Comparison of ENCODE assay signal across 24 mouse cellular contexts in the genomic region with DNA sequence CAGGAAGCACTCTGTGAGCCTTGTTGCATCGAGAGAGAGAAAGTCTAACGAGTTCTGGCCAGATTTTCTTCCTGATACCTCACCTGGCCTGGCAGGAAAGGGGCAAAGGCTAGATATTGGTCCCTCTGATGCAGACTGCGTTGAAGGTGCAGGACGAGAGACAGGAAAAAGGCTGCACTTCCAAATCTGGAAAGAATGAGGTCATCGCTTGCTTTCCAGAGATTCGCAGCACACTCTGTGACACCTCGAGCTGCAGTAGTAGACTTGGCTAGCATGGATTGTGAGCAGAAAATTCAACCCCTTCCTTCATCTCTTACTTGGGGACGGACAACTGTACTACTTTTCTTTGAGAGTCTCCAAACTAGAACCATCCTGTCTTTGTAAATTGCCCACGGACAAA. TPM values are rescaled to one million over a fixed set of nuclear protein-coding genes. Genes with fewer than 3 reads are reported as not detected.
DNase-seq lines count a peak whose midpoint lies in the region; ATAC-seq and TF ChIP-seq lines count a peak whose summit lies in the region.
"Had no signal": no experiment of that assay in that cellular context is flagged by ENCODE, and none has a peak within 500 bp of the region (broad histone marks: within the 10 kb centered on the region; RNA-seq: fewer than 3 reads in every experiment).

No protein-coding gene starts in this region.

- in situ Hi-C loops in CH12.LX (cut with MboI; ENCODE audit: low pct_ligation_motif_present, low pct_unique_long_range_greater_than_20kb, low sequenced_read_pairs), result no loop called here

- TF ChIP-seq POLR2A in CH12.LX (IDR thresholded peaks at IDR 0.05; ENCODE audit: low read depth, low read length), result no peak

- H3K79me2 ChIP-seq in CH12.LX (replicated peaks; ENCODE audit: control insufficient read depth, extremely low read depth, insufficient read depth, poor library complexity, severe bottlenecking), result no peaks in the 10 kb centered on the region

- no peak overlapping the region for H3K27ac ChIP-seq in heart, embryonic 15.5 days
- H3K27ac ChIP-seq in CH12.LX (ENCODE audit: insufficient read depth, low read depth), result no peak overlapping the region
- 0 out of 2 replicates have a peak overlapping the region, but pooled peaks have one; percentile 7 for H3K27ac ChIP-seq in intestine, postnatal 0 days (ENCODE audit: low read depth, low read length)
- H3K27ac ChIP-seq: hindbrain, embryonic 12.5 days; limb, embryonic 13.5 days; liver, embryonic 15.5 days; midbrain, embryonic 10.5 days; neural tube, embryonic 15.5 days had no signal

- TF ChIP-seq EP300 in CH12.LX (IDR thresholded peaks at IDR 0.05; ENCODE audit: low read length), result no peak

- WGBS in heart, embryonic 15.5 days, result 6% methylated on average over 9 of the region's 9 CpGs
- 12% methylated on average over 9 of the region's 9 CpGs for WGBS in intestine, postnatal 0 days

- no peak for ATAC-seq in heart, embryonic 15.5 days (replicated peaks; ENCODE audit: insufficient number of reproducible peaks, insufficient read depth, low FRiP score, low read depth)
- peak; percentile 46 for ATAC-seq in intestine, postnatal 0 days
- ATAC-seq: forebrain, embryonic 14.5 days; lung, postnatal 0 days had no signal

- TF ChIP-seq RAD21 in CH12.LX (IDR thresholded peaks at IDR 0.05; ENCODE audit: low read depth, low read length), result no peak

- H3K4me3 ChIP-seq in heart, embryonic 15.5 days, result 0 out of 2 replicates have a peak overlapping the region, but pooled peaks have one; percentile 9
- no peak overlapping the region for H3K4me3 ChIP-seq in CH12.LX (replicated peaks in 1 of 3; ENCODE audit: low read depth in 2 of 3, low read length in 2 of 3, poor library complexity in 1 of 3)
- H3K4me3 ChIP-seq in intestine, postnatal 0 days (ENCODE audit: low read depth, low read length), result no peak overlapping the region
- H3K4me3 ChIP-seq: hindbrain, embryonic 12.5 days; limb, embryonic 13.5 days; liver, embryonic 15.5 days; midbrain, embryonic 10.5 days; neural tube, embryonic 15.5 days had no signal

- H3K4me2 ChIP-seq in heart, embryonic 15.5 days, result peak overlapping the region; percentile 40
- peak overlapping the region; percentile 10; the same call in 1 of the 2 replicates for H3K4me2 ChIP-seq in CH12.LX (ENCODE audit: insufficient read depth, low read depth, poor library complexity, severe bottlenecking)
- peak overlapping the region; percentile 49 for H3K4me2 ChIP-seq in intestine, postnatal 0 days (replicated peaks; ENCODE audit: low read depth)
- H3K4me2 ChIP-seq: hindbrain, embryonic 12.5 days; limb, embryonic 13.5 days; liver, embryonic 15.5 days; neural tube, embryonic 15.5 days had no signal

- dilution Hi-C loops in CH12.LX (cut with MboI; ENCODE audit: extremely low pct_ligation_motif_present, extremely low pct_unique_long_range_greater_than_20kb, low sequenced_read_pairs), result no loop called here

- H3K27me3 ChIP-seq in heart, embryonic 15.5 days, result peaks cover 42% of the 10 kb centered on the region
- no peaks in the 10 kb centered on the region for H3K27me3 ChIP-seq in CH12.LX (replicated peaks)
- H3K27me3 ChIP-seq in intestine, postnatal 0 days (replicated peaks; ENCODE audit: control insufficient read depth, insufficient read depth, low read length), result peaks cover 19% of the 10 kb centered on the region; the same call in 1 of the 2 replicates

- no peak overlapping the region for H3K9ac ChIP-seq in heart, embryonic 15.5 days
- H3K9ac ChIP-seq in CH12.LX (ENCODE audit: insufficient read depth, low read depth), result no peak overlapping the region
- H3K9ac ChIP-seq in intestine, postnatal 0 days (ENCODE audit: low read depth, low read length), result no peak overlapping the region
- H3K9ac ChIP-seq: hindbrain, embryonic 12.5 days; limb, embryonic 13.5 days; liver, embryonic 15.5 days; neural tube, embryonic 15.5 days had no signal

- no peak for TF ChIP-seq CTCF in CH12.LX (conservative IDR thresholded peaks at IDR 0.05 in 1 of 2, IDR thresholded peaks at IDR 0.05 in 1 of 2; ENCODE audit: low read depth in 2 of 2, low read length in 2 of 2)
- TF ChIP-seq CTCF in intestine, postnatal 0 days (IDR thresholded peaks at IDR 0.05; ENCODE audit: low read depth), result no peak

- peaks cover 6% of the 10 kb centered on the region for H3K4me1 ChIP-seq in heart, embryonic 15.5 days (replicated peaks)
- H3K4me1 ChIP-seq in CH12.LX (ENCODE audit: control insufficient read depth in 1 of 2, insufficient read depth in 2 of 2), result peaks cover 0 to 10% of the 10 kb centered on the region in 2 experiments; a peak in 2 of 4 replicates
- no peaks in the 10 kb centered on the region for H3K4me1 ChIP-seq in intestine, postnatal 0 days (replicated peaks; ENCODE audit: control insufficient read depth, insufficient read depth, low read length)
- H3K4me1 ChIP-seq: liver, embryonic 15.5 days had no signal

- no peaks in the 10 kb centered on the region for H3K9me3 ChIP-seq in heart, embryonic 15.5 days (replicated peaks)
- peaks cover 8% of the 10 kb centered on the region for H3K9me3 ChIP-seq in CH12.LX (replicated peaks; ENCODE audit: low read length)
- no peaks in the 10 kb centered on the region for H3K9me3 ChIP-seq in intestine, postnatal 0 days (ENCODE audit: control insufficient read depth)
- H3K9me3 ChIP-seq: hindbrain, embryonic 12.5 days; limb, embryonic 13.5 days; liver, embryonic 15.5 days; midbrain, embryonic 10.5 days; neural tube, embryonic 15.5 days had no signal

- H3K36me3 ChIP-seq in heart, embryonic 15.5 days, result no peaks in the 10 kb centered on the region
- H3K36me3 ChIP-seq in CH12.LX (replicated peaks in 1 of 2; ENCODE audit: control insufficient read depth in 1 of 2, insufficient read depth in 1 of 2, low read length in 1 of 2), result no peaks in the 10 kb centered on the region
- H3K36me3 ChIP-seq in intestine, postnatal 0 days (ENCODE audit: control insufficient read depth, insufficient read depth), result no peaks in the 10 kb centered on the region
- H3K36me3 ChIP-seq: hindbrain, embryonic 12.5 days; limb, embryonic 13.5 days; liver, embryonic 15.5 days; midbrain, embryonic 10.5 days; neural tube, embryonic 15.5 days had no signal

- no peak for DNase-seq in heart, adult 18-20 months
- peak; percentile 9 for DNase-seq in 3T3-L1 (ENCODE audit: low read depth, low spot score)
- DNase-seq in CH12.LX (ENCODE audit: extremely low read depth), result no peak
- DNase-seq in frontal cortex, postnatal 14 days (ENCODE audit: low spot score in 2 of 2), result no peak
- DNase-seq in kidney, postnatal 36 days, result no peak
- no peak for DNase-seq in left cerebral cortex, adult 18-20 months (ENCODE audit: low spot score in 2 of 2)
- DNase-seq: adrenal gland, postnatal 14 days; cerebellum, adult 9-10 months; kidney, adult 9 months; kidney, postnatal 14 days; thymus, postnatal 25 days had no signal

TF ChIP-seq in CH12.LX, 34 proteins besides CTCF, POLR2A, EP300 and RAD21:
- TF ChIP-seq NELFE (IDR thresholded peaks at IDR 0.05; ENCODE audit: low read depth, low read length) (no peak), ETS1 (conservative IDR thresholded peaks at IDR 0.05; ENCODE audit: low read depth, low read length) (no peak), SMC3 (IDR thresholded peaks at IDR 0.05; ENCODE audit: low read depth, low read length) (no peak), IRF4 (IDR thresholded peaks at IDR 0.05; ENCODE audit: low read depth, low read length) (no peak), ZC3H11A (IDR thresholded peaks at IDR 0.05; ENCODE audit: low read depth, low read length) (no peak), POLR2AphosphoS2 (IDR thresholded peaks at IDR 0.05; ENCODE audit: low read depth, low read length) (no peak), MAZ (IDR thresholded peaks at IDR 0.05; ENCODE audit: low read depth, low read length) (no peak), ZMIZ1 (IDR thresholded peaks at IDR 0.05; ENCODE audit: low read depth, low read length) (no peak), MAX (IDR thresholded peaks at IDR 0.05; ENCODE audit: low read length) (no peak), USF2 (conservative IDR thresholded peaks at IDR 0.05; ENCODE audit: low read depth, low read length) (no peak), SIN3A (IDR thresholded peaks at IDR 0.05; ENCODE audit: low read length) (no peak), UBTF (IDR thresholded peaks at IDR 0.05; ENCODE audit: low read depth, low read length) (no peak), CHD2 (IDR thresholded peaks at IDR 0.05; ENCODE audit: low read length) (no peak), GABPA (IDR thresholded peaks at IDR 0.05; ENCODE audit: insufficient replicate concordance, low read depth, low read length) (no peak), HCFC1 (IDR thresholded peaks at IDR 0.05; ENCODE audit: low read depth, low read length) (no peak), CHD1 (IDR thresholded peaks at IDR 0.05; ENCODE audit: low read depth, low read length) (no peak), TBP (conservative IDR thresholded peaks at IDR 0.05; ENCODE audit: low read depth, low read length) (no peak), RCOR1 (conservative IDR thresholded peaks at IDR 0.05; ENCODE audit: low read depth, low read length) (no peak), ZKSCAN1 (IDR thresholded peaks at IDR 0.05; ENCODE audit: borderline replicate concordance, low read depth, low read length) (no peak), TCF12 (IDR thresholded peaks at IDR 0.05; ENCODE audit: low read depth, low read length) (no peak)

RNA-seq across cellular contexts. Expression of a gene that starts 7.9 kb away (rescaled TPM):
- 0.42 and 0.96 TPM in 2 replicates for polyA plus RNA-seq in heart, embryonic 15.5 days (2015; fragmentation: Nextera tagmentation; extraction: Ambion mirVana)
- total RNA-seq in heart, adult 18-20 months (2021), result under 1 TPM in 1 of 2 experiments, not detected in 1; 0.44 TPM
- not detected in 2 replicates for total RNA-seq in CH12.LX (2012; rRNA removed)
- total RNA-seq in CH12.LX (2014; rRNA removed), result not detected in 2 replicates
- polyA plus RNA-seq in CH12.LX (2012; ENCODE audit: insufficient read length, low read depth), result not detected in 2 replicates
- polyA plus RNA-seq in intestine, postnatal 0 days (2015; fragmentation: Nextera tagmentation; extraction: Ambion mirVana), result 0.20 and 0.43 TPM in 2 replicates
- total RNA-seq in left cerebral cortex, adult 18-20 months (2021), result under 1 TPM in 1 of 2 experiments, not detected in 1; 0.07 TPM
- total RNA-seq: adrenal gland, postnatal 14 days; gastrocnemius, adult 8-10 months; granulocyte monocyte progenitor cell, adult 5-6 weeks had no signal

RNA-seq across cellular contexts. Expression of a gene that starts 25.1 kb away (rescaled TPM):
- polyA plus RNA-seq in heart, embryonic 15.5 days (2015; fragmentation: Nextera tagmentation; extraction: Ambion mirVana), result 0.57 and 2.7 TPM in 2 replicates
- under 1 TPM in 1 of 2 experiments, not detected in 1; 0.59 TPM for total RNA-seq in heart, adult 18-20 months (2021)
- not detected in 2 replicates for total RNA-seq in CH12.LX (2012; rRNA removed)
- total RNA-seq in CH12.LX (2014; rRNA removed), result not detected in 2 replicates
- polyA plus RNA-seq in CH12.LX (2012; ENCODE audit: insufficient read length, low read depth), result not detected in 2 replicates
- polyA plus RNA-seq in intestine, postnatal 0 days (2015; fragmentation: Nextera tagmentation; extraction: Ambion mirVana), result 3.7 and 4.0 TPM in 2 replicates
- total RNA-seq in left cerebral cortex, adult 18-20 months (2021), result not detected
- total RNA-seq: gastrocnemius, adult 8-10 months; granulocyte monocyte progenitor cell, adult 5-6 weeks; layer of hippocampus, adult 8-10 months had no signal
- polyA plus RNA-seq: frontal cortex, adult 2 months; limb, embryonic 13.5 days had no signal
